Mouse (Mus musculus): Measurements from ENCODE around the gene Coq3.

DNA sequence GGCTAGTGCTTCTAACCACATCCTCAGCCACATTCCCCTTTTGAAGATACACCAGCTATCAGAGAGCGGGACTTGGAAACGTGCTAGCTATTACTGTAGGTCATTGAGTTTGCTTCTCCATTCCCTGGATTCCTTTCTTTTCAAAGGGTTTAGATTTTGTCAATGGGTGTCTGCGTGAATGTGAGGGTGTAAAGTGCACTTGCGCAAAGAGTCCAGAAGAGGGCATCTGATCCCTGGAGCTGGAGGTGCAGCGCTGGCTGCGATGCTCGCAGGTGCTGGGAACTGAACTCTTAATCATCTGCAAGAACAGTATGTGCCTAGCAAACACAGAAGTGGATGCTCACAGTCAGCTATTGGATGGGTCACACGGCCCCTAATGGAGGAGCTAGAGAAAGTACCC, 46.6 kb upstream of the Coq3 start:
- TF ChIP-seq CTCF (IDR thresholded peaks at IDR 0.05; ENCODE audit: extremely low read depth, insufficient read depth, insufficient read length, insufficient replicate concordance) (no peak), POLR2A (IDR thresholded peaks at IDR 0.05; ENCODE audit: low read depth, low read length) (no peak)
